Mouse (Mus musculus): ENCODE results near the gene Rnf187.

DNA sequence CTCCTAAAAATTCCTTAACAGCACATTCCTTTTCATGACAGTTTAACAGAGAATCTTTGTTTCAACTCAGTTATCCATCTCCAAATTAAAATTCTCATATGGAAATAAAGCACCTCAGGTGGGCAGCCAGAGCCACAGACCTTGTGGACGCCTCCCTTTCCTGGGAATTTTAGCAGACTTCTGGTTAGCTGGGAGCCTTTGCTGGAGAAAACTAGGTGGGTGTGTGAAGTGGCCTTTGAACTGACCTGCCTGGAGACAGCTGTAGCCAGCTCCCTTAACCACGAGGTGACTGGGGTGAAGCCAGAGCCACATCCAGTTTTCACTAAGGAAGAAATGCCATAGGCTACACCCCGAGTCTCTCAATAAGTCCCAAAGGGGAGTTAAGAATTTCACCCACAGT lies 9.1 kb downstream of the Rnf187 start:
- TF ChIP-seq KAT2A (conservative IDR thresholded peaks at IDR 0.05; ENCODE audit: low read depth, low read length) (no peak), GATA1 (IDR thresholded peaks at IDR 0.05; ENCODE audit: low read depth, low read length) (no peak), TAL1 (IDR thresholded peaks at IDR 0.05; ENCODE audit: low read length) (no peak), E2F4 (IDR thresholded peaks at IDR 0.05; ENCODE audit: borderline replicate concordance, low read depth, low read length) (no peak)

Data from MEL (cell line).